Mouse (Mus musculus) E14TG2a.4 (cell line): ENCODE results near the gene Ddx17.

Experiments used
- CTCF ChIP-seq: conservative IDR thresholded peaks from 2 replicates; pipeline ENCODE4 v1.5.1; 2014; ENCODE audit warnings: low read length
- NANOG ChIP-seq: IDR thresholded peaks from 2 replicates; pipeline ENCODE4 v1.6.1; 2014; ENCODE audit warnings: borderline replicate concordance, low read length, mixed read lengths
- POU5F1 ChIP-seq: IDR thresholded peaks from 2 replicates; pipeline ENCODE4 v1.6.1; 2014; ENCODE audit warnings: low read length, borderline replicate concordance

- TF ChIP-seq CTCF: no peak
- no peak for TF ChIP-seq NANOG
- no peak for TF ChIP-seq POU5F1
These were observed 40.1 kb downstream of the Ddx17 start for GRCm38 (mm10) chr15:79506460-79506859.
